15 mouse cellular contexts compared by ENCODE assay signal in the genomic region with DNA sequence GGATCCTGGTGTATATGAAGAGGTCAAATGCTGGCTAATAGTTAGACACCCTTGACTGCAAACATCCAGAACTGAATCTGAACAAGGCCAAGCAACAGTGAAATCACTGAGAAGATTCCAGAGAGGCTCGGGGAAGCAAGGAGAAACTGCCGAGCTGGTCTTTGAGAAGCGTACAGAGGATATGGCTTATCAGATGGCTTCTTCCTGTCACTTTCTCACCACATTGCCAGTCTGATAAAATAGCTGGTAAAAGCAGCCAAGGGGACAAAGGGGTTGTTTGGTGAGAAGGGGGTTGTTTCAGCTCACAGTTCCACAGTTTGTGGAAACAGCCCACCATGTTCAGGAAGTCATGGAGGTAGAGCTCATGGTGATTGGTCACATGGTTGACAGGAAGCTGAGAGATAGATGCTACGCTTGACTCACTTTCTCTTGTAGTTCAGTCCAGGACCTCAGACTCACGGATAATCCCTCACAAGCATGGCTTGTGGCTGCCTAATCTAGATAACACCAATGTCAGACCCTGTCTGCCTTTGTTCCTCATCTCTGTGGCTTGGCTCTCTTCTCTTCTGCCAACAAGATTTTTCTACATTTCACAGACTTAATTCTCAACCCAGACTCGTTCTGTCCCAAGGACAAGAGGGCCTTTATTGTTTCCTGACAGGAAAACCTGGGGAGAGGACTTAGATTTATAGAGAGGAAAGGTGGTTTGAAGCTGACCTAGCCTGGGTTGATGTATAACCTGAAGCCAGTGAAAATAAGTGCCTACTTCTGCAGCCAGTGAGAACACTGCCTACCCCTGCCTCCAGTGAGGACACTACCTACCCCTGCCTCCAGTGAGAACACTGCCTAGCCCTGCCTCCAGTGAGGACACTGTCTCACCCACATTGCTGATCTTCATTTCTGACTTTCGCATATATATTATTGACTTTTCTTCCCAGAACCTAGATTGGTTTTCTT.
DNase-seq lines count a peak whose midpoint lies in the region; ATAC-seq and TF ChIP-seq lines count a peak whose summit lies in the region.
"Had no signal": no experiment of that assay in that cellular context is flagged by ENCODE, and none has a peak within 500 bp of the region (broad histone marks: within the 10 kb centered on the region; RNA-seq: fewer than 3 reads in every experiment).

No protein-coding gene starts in this region.

- DNase-seq in 416B (ENCODE audit: low read depth) (peak; percentile 66), G1E (ENCODE audit: low spot score) (no peak)
- peak; percentile 34 for DNase-seq in kidney, postnatal 14 days
- no peak for DNase-seq in gastrocnemius, adult 2 months
- no peak for DNase-seq in testis, postnatal 14 days (ENCODE audit: low spot score)
- no peak for DNase-seq in lung, postnatal 10 days
- DNase-seq in frontal cortex, postnatal 10 days (ENCODE audit: low spot score in 2 of 2), result no peak
- DNase-seq: cerebellum, postnatal 25 days; layer of hippocampus, postnatal 36 days had no signal

- no peaks in the 10 kb centered on the region for H3K4me1 ChIP-seq in G1E (ENCODE audit: insufficient read depth, low read depth, low read length)
- H3K4me1 ChIP-seq: embryonic facial prominence, embryonic 12.5 days; heart, embryonic 13.5 days; hindbrain, embryonic 12.5 days; midbrain, embryonic 15.5 days; neural tube, embryonic 12.5 days had no signal

- peaks cover 5% of the 10 kb centered on the region for H3K27me3 ChIP-seq in G1E (ENCODE audit: insufficient read depth, low read length)
- H3K27me3 ChIP-seq: embryonic facial prominence, embryonic 12.5 days; heart, embryonic 13.5 days; hindbrain, embryonic 12.5 days; midbrain, embryonic 15.5 days; neural tube, embryonic 12.5 days had no signal

- H3K9me3 ChIP-seq in G1E (replicated peaks), result no peaks in the 10 kb centered on the region
- H3K9me3 ChIP-seq: embryonic facial prominence, embryonic 12.5 days; heart, embryonic 13.5 days; hindbrain, embryonic 12.5 days; midbrain, embryonic 15.5 days; neural tube, embryonic 12.5 days had no signal

- H3K4me3 ChIP-seq in G1E (ENCODE audit: low read depth, low read length), result no peak overlapping the region
- H3K4me3 ChIP-seq in gastrocnemius, adult 2 months, result no peak overlapping the region
- H3K4me3 ChIP-seq: embryonic facial prominence, embryonic 12.5 days; heart, embryonic 13.5 days; hindbrain, embryonic 12.5 days; midbrain, embryonic 15.5 days; neural tube, embryonic 12.5 days had no signal

- intact Hi-C loops in gastrocnemius, adult 2 months (cut with DNase I), result no loop called here

- peak; percentile 40; the same call in 1 of the 2 replicates for ATAC-seq in G1E (ENCODE audit: extremely low read depth, insufficient number of reproducible peaks, low FRiP score, poor library complexity, severe bottlenecking)
- ATAC-seq in inflammation-experienced regulatory T-cells, adult 6 months, result peak; percentile 87
- ATAC-seq: midbrain, embryonic 15.5 days had no signal

- no peak overlapping the region for H3K27ac ChIP-seq in gastrocnemius, adult 2 months
- H3K27ac ChIP-seq: embryonic facial prominence, embryonic 12.5 days; heart, embryonic 13.5 days; hindbrain, embryonic 12.5 days; midbrain, embryonic 15.5 days; neural tube, embryonic 12.5 days had no signal

- H3K36me3 ChIP-seq in G1E (replicated peaks), result no peaks in the 10 kb centered on the region
- H3K36me3 ChIP-seq: embryonic facial prominence, embryonic 12.5 days; heart, embryonic 13.5 days; hindbrain, embryonic 12.5 days; midbrain, embryonic 15.5 days; neural tube, embryonic 12.5 days had no signal

- no peak for TF ChIP-seq CTCF in G1E (IDR thresholded peaks at IDR 0.05; ENCODE audit: low read depth, low read length)
- no peak for TF ChIP-seq CTCF in gastrocnemius, adult 2 months (IDR thresholded peaks at IDR 0.05)

Comparison
In these comparisons a context has a peak if more than half of its experiments do, and no peak if none do; other contexts are left out.
1. DNase-seq: peak in 416B (single experiment) and kidney, postnatal 14 days (single experiment); none in G1E (single experiment), gastrocnemius, adult 2 months (single experiment), testis, postnatal 14 days (single experiment), lung, postnatal 10 days (single experiment) and frontal cortex, postnatal 10 days (0 of 2).